Mouse (Mus musculus) embryonic facial prominence, embryonic 11.5 days (tissue): ENCODE data around the gene Bst1. TPM values are rescaled to one million over a fixed set of nuclear protein-coding genes. Genes with fewer than 3 reads are reported as not detected.

ENCODE experiments used
- ATAC-seq: fragments of 200-750 bp; cut with Nextera tagmentation; replicated peaks from 2 replicates; pipeline ENCODE4 v1.8.0; 2017; ENCODE audit warnings: low read depth; ENCODE audit not compliant: insufficient number of reproducible peaks, low FRiP score, low TSS enrichment
- DNase-seq: peaks from one replicate; pipeline ENCODE4 v3.0.0-alpha.2; 2015; ENCODE audit warnings: low spot score
- H3K27ac ChIP-seq: fragments of 300-500 bp; sonication (generic); replicated peaks from 2 replicates; pipeline ENCODE4 v1.5.1; 2014; ENCODE audit warnings: mild to moderate bottlenecking, low read depth, low read length, control low read depth
- H3K27me3 ChIP-seq: fragments of 300-500 bp; sonication (generic); 2 replicates; pipeline ENCODE4 v1.6.1; 2014; ENCODE audit warnings: mild to moderate bottlenecking, low read length, moderate library complexity, mixed read lengths; ENCODE audit not compliant: control insufficient read depth, insufficient read depth
- H3K36me3 ChIP-seq: fragments of 300-500 bp; sonication (generic); replicated peaks from 2 replicates; pipeline ENCODE4 v1.6.1; 2014; ENCODE audit warnings: low read depth, mild to moderate bottlenecking, low read length, moderate library complexity, mixed read lengths; ENCODE audit not compliant: control insufficient read depth, insufficient read depth
- H3K4me1 ChIP-seq: fragments of 300-500 bp; sonication (generic); 2 replicates; pipeline ENCODE4 v1.6.1; 2014; ENCODE audit warnings: low read length, mixed read lengths; ENCODE audit not compliant: control insufficient read depth, insufficient read depth
- H3K4me2 ChIP-seq: fragments of 300-500 bp; sonication (generic); 2 replicates; pipeline ENCODE4 v1.6.1; 2014; ENCODE audit warnings: low read depth, mild to moderate bottlenecking, control low read depth, low read length, moderate library complexity
- H3K4me3 ChIP-seq: fragments of 300-500 bp; sonication (generic); 2 replicates; pipeline ENCODE4 v1.5.1; 2014; ENCODE audit warnings: low read depth, low read length, control low read depth
- H3K9ac ChIP-seq: fragments of 300-500 bp; sonication (generic); replicated peaks from 2 replicates; pipeline ENCODE4 v1.6.1; 2014; ENCODE audit warnings: mild to moderate bottlenecking, control low read depth, low read length
- H3K9me3 ChIP-seq: fragments of 300-500 bp; sonication (generic); replicated peaks from 2 replicates; pipeline ENCODE4 v1.6.1; 2016; ENCODE audit warnings: mild to moderate bottlenecking, low read length, inconsistent platforms, mixed read lengths; ENCODE audit not compliant: control insufficient read depth
- WGBS: fragments of 180-500 bp; shearing (Covaris S2); extraction: QIAGEN DNeasy Blood & Tissue Kit; methylation state at CpG from one replicate; pipeline ENCODE4 v1.1.7; 2014; 5-methylcytosine and 5-hydroxymethylcytosine counted together
- polyA plus RNA-seq: library from polyadenylated mRNA; unstranded; fragments of >200 nt; fragmentation: Nextera tagmentation; extraction: Ambion mirVana; gene quantifications from 2 replicates; pipeline ENCODE4 v1.2.1, GENCODE M21; 2014

Bst1 gene
- polyA plus RNA-seq, 1 experiment from 2014 or later = 0.15 TPM

- no peaks in the 10 kb centered on the region for H3K36me3 ChIP-seq
- DNase-seq (no peak), ATAC-seq (no peak)
- H3K27ac ChIP-seq = no peak overlapping the region
- H3K27me3 ChIP-seq = no peaks in the 10 kb centered on the region
- no peak overlapping the region for H3K9ac ChIP-seq
- H3K4me3 ChIP-seq = no peak overlapping the region
- H3K4me1 ChIP-seq = no peaks in the 10 kb centered on the region
- 86% methylated on average over 3 of the region's 3 CpGs for WGBS
- no peak overlapping the region for H3K4me2 ChIP-seq
- no peaks in the 10 kb centered on the region for H3K9me3 ChIP-seq
These were observed 29.6 kb downstream of the Bst1 start for GRCm38 (mm10) chr5:43848275-43848674.

- Histone ChIP-seq H3K27me3 (no peaks in the 10 kb centered on the region), H3K27ac (no peak overlapping the region), H3K4me2 (no peak overlapping the region), H3K9me3 (no peaks in the 10 kb centered on the region), H3K9ac (no peak overlapping the region), H3K4me3 (no peak overlapping the region), H3K4me1 (no peaks in the 10 kb centered on the region), H3K36me3 (no peaks in the 10 kb centered on the region)
- DNase-seq (no peak), ATAC-seq (no peak)
- WGBS = 84% methylated on average over 11 of the region's 11 CpGs
These were observed 34.6 kb downstream of the Bst1 start for GRCm38 (mm10) chr5:43853096-43853867.

GRCm38 (mm10) chr5:43853868-43854488, 35.3 kb downstream of the Bst1 start:
- DNase-seq (no peak), ATAC-seq (no peak)
- 85% methylated on average over 7 of the region's 7 CpGs for WGBS
- H3K9ac ChIP-seq = no peak overlapping the region
- no peaks in the 10 kb centered on the region for H3K36me3 ChIP-seq
- no peak overlapping the region for H3K27ac ChIP-seq
- H3K27me3 ChIP-seq = no peaks in the 10 kb centered on the region
- no peak overlapping the region for H3K4me2 ChIP-seq
- no peaks in the 10 kb centered on the region for H3K4me1 ChIP-seq
- no peaks in the 10 kb centered on the region for H3K9me3 ChIP-seq
- no peak overlapping the region for H3K4me3 ChIP-seq

DNA sequence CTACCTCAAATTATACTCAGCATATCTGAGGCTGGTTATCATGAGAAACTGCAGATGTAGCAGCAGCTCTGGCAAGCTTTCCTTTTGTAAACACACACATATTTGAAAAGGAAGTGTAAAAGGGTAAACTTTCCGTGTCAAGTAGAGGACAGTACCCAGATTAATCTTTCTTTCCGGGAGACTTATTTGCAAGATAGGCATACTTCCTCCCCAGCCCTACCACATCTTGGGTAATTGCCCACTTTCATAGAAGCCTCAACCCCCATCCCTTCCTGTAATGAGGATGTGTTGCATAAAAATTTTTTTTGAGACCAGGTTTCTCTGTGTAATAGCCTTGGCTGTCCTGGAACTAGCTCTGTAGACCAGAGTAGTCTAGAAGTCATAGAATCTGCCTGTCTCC, 37.1 kb downstream of the Bst1 start:
- ATAC-seq = no peak
- H3K4me3 ChIP-seq = no peak overlapping the region
- H3K9me3 ChIP-seq = no peaks in the 10 kb centered on the region
- no peaks in the 10 kb centered on the region for H3K4me1 ChIP-seq
- no peak for DNase-seq
- no peak overlapping the region for H3K4me2 ChIP-seq
- no peaks in the 10 kb centered on the region for H3K36me3 ChIP-seq
- H3K27ac ChIP-seq = no peak overlapping the region
- H3K27me3 ChIP-seq = no peaks in the 10 kb centered on the region
- 68% methylated on average over 2 of the region's 2 CpGs for WGBS
- no peak overlapping the region for H3K9ac ChIP-seq

DNA sequence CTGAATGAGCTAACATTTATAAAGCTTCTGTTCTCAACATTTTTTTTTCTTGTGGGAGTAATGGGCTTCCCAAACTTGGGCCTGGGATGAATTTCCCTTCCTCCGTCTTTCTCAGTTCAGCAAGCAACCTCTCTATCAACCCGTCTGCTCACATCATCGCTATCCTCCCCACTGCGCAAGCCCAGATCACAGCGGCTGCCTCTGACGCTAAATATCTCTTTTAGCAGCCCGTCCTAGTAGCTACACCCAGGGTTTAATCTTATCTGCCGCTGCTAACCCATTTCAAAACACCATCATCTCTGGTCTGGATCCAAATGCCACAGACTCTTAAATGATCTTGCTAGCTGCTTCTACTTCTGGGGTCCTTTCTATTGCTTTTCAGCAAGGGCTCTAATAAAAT, 41.0 kb downstream of the Bst1 start:
- H3K4me3 ChIP-seq = no peak overlapping the region
- H3K9me3 ChIP-seq = no peaks in the 10 kb centered on the region
- no peak overlapping the region for H3K9ac ChIP-seq
- DNase-seq (no peak), ATAC-seq (no peak)
- no peaks in the 10 kb centered on the region for H3K27me3 ChIP-seq
- 91% methylated on average over 8 of the region's 8 CpGs for WGBS
- no peak overlapping the region for H3K27ac ChIP-seq
- H3K36me3 ChIP-seq = no peaks in the 10 kb centered on the region
- no peak overlapping the region for H3K4me2 ChIP-seq
- H3K4me1 ChIP-seq = no peaks in the 10 kb centered on the region

- H3K27ac ChIP-seq = no peak overlapping the region
- no peaks in the 10 kb centered on the region for H3K27me3 ChIP-seq
- H3K4me2 ChIP-seq = no peak overlapping the region
- H3K9ac ChIP-seq = no peak overlapping the region
- DNase-seq = no peak
- no peak for ATAC-seq
- WGBS = 83% methylated on average over 5 of the region's 5 CpGs
- no peak overlapping the region for H3K4me3 ChIP-seq
- H3K36me3 ChIP-seq = no peaks in the 10 kb centered on the region
- no peaks in the 10 kb centered on the region for H3K9me3 ChIP-seq
- H3K4me1 ChIP-seq = no peaks in the 10 kb centered on the region
These were observed 41.4 kb downstream of the Bst1 start for GRCm38 (mm10) chr5:43860096-43860495.

GRCm38 (mm10) chr5:43860670-43861431, 42.2 kb downstream of the Bst1 start:
- ATAC-seq (no peak), DNase-seq (no peak)
- Histone ChIP-seq H3K36me3 (no peaks in the 10 kb centered on the region), H3K4me3 (no peak overlapping the region), H3K9me3 (no peaks in the 10 kb centered on the region), H3K27me3 (no peaks in the 10 kb centered on the region), H3K4me2 (no peak overlapping the region), H3K4me1 (no peaks in the 10 kb centered on the region), H3K27ac (no peak overlapping the region), H3K9ac (no peak overlapping the region)
- 78% methylated on average over 5 of the region's 5 CpGs for WGBS

- DNase-seq (no peak), ATAC-seq (no peak)
- H3K4me3 ChIP-seq = no peak overlapping the region
- H3K36me3 ChIP-seq = no peaks in the 10 kb centered on the region
- no peak overlapping the region for H3K27ac ChIP-seq
- no peaks in the 10 kb centered on the region for H3K4me1 ChIP-seq
- no peaks in the 10 kb centered on the region for H3K27me3 ChIP-seq
- no peaks in the 10 kb centered on the region for H3K9me3 ChIP-seq
- H3K9ac ChIP-seq = no peak overlapping the region
- 80% methylated on average over 6 of the region's 6 CpGs for WGBS
- H3K4me2 ChIP-seq = no peak overlapping the region
These were observed 45.0 kb downstream of the Bst1 start for GRCm38 (mm10) chr5:43863642-43864041.
